Mouse (Mus musculus) limb, embryonic 12.5 days (tissue): ENCODE data around the gene Chd5. TPM values are rescaled to one million over a fixed set of nuclear protein-coding genes. Genes with fewer than 3 reads are reported as not detected.

Source experiments
- ATAC-seq: fragments of 200-750 bp; cut with Nextera tagmentation; 2 replicates; pipeline ENCODE4 v1.8.0; 2017; ENCODE audit warnings: low read depth, moderate TSS enrichment; ENCODE audit not compliant: insufficient number of reproducible peaks, insufficient read depth, low FRiP score, low TSS enrichment
- H3K27ac ChIP-seq: fragments of 300-500 bp; sonication (generic); 2 replicates; pipeline ENCODE4 v1.5.1; 2016; ENCODE audit warnings: mild to moderate bottlenecking, moderate library complexity
- H3K27me3 ChIP-seq: fragments of 300-500 bp; sonication (generic); 2 replicates; pipeline ENCODE4 v1.6.1; 2016; ENCODE audit warnings: mild to moderate bottlenecking, moderate library complexity
- H3K36me3 ChIP-seq: fragments of 300-500 bp; sonication (generic); 2 replicates; pipeline ENCODE4 v1.6.1; 2016; ENCODE audit warnings: mild to moderate bottlenecking, moderate library complexity
- H3K4me1 ChIP-seq: fragments of 300-500 bp; sonication (generic); replicated peaks from 2 replicates; pipeline ENCODE4 v1.6.1; 2016
- H3K4me2 ChIP-seq: fragments of 300-500 bp; sonication (generic); 2 replicates; pipeline ENCODE4 v1.6.1; 2016; ENCODE audit warnings: mild to moderate bottlenecking, moderate library complexity
- H3K4me3 ChIP-seq: fragments of 300-500 bp; sonication (generic); replicated peaks from 2 replicates; pipeline ENCODE4 v1.5.1; 2016; ENCODE audit warnings: mild to moderate bottlenecking
- H3K9ac ChIP-seq: fragments of 300-500 bp; sonication (generic); replicated peaks from 2 replicates; pipeline ENCODE4 v1.6.1; 2016; ENCODE audit warnings: mild to moderate bottlenecking, moderate library complexity
- H3K9me3 ChIP-seq: fragments of 300-500 bp; sonication (generic); 2 replicates; pipeline ENCODE4 v1.6.1; 2016; ENCODE audit warnings: mild to moderate bottlenecking, moderate library complexity
- WGBS: fragments of 180-500 bp; shearing (Covaris S2); methylation state at CpG from one replicate; pipeline ENCODE4 v1.1.7; 2016; 5-methylcytosine and 5-hydroxymethylcytosine counted together
- polyA plus RNA-seq: library from polyadenylated mRNA; unstranded; fragments of >200 nt; fragmentation: Nextera tagmentation; extraction: Ambion mirVana; gene quantifications from 2 replicates; pipeline ENCODE4 v1.2.1, GENCODE M21; 2016

Gene Chd5
- polyA plus RNA-seq, 1 experiment from 2014 or later: 0.08 TPM

DNA sequence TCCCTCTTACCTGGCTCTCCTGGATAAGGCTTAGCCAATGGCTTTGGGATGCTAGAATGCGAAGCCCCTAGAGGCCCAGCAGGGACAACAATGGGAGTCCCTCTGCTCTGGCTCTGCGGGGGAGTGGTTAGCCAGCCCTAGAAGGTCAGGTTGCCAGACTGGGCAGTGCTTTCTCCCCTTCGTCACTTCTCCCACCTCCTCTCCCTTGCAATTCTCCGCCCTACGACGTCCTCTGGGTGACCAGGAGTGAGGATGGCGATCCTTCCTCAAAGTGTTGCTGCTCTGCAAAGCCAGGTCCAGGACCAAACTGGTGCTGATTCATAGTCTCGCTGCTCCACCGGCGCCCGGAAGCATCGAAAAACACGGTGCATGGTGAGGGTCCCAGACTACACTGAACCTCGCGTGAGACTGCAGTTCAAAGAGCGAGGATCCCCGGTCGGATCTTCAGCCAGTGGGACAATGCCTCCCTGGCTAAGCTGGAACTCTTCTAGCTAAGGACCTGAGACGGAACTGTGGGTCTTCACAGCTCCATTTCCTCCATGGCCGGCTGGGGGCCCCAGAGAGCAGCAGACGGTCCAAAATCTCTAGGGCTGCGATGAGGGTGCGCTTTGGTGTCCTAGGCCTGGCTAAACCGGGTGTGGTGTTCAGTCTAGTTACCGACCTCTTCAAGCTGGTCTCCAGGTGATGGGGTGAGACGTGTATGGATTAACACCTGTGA, 19.8 kb upstream of the Chd5 start, which contains the start of gene Rnf207:
Rnf207 (minus strand) TSS at position 477 of the 718 bp plus-strand sequence.
- no peaks in the 10 kb centered on the region for H3K36me3 ChIP-seq
- H3K4me1 ChIP-seq: peaks cover 18% of the 10 kb centered on the region
- peak within 1 kb of the TSS; percentile 18 for H3K4me3 ChIP-seq
- peak within 1 kb of the TSS; percentile 38; the same call in 1 of the 2 replicates for H3K9ac ChIP-seq
- no peak for ATAC-seq
- WGBS: 5% methylated on average over 26 of the region's 26 CpGs
- no peaks in the 10 kb centered on the region for H3K9me3 ChIP-seq
- no peak within 1 kb of the TSS for H3K27ac ChIP-seq
- peaks cover 64% of the 10 kb centered on the region for H3K27me3 ChIP-seq
- H3K4me2 ChIP-seq: peak within 1 kb of the TSS; percentile 43

DNA sequence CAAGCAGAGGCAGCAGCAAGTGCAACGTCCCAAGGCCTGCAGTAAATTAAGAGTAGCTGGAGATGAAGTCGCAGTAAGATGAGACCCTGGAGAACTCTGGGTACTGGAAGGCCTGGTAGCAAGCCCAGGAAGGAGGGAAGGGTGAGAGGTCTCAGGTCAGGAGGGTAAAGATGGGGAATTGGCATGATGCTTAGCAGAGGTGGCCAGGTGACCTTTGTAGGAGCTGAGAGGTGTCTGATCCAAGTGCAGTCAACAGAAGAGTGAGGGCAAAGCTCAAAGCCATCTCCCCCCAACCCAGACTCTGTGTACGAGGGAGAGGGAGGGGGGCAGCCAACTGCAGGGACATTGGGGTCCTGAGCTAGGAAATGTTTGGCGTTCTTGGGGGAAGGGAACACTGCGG, 17.0 kb upstream of the Chd5 start:
- Histone ChIP-seq H3K4me2 (no peak overlapping the region), H3K4me3 (no peak overlapping the region), H3K4me1 (peaks cover 4% of the 10 kb centered on the region; the same call in 1 of the 2 replicates), H3K9me3 (no peaks in the 10 kb centered on the region), H3K27ac (no peak overlapping the region), H3K9ac (no peak overlapping the region), H3K36me3 (no peaks in the 10 kb centered on the region), H3K27me3 (peaks cover 36% of the 10 kb centered on the region)
- 46% methylated on average over 5 of the region's 5 CpGs for WGBS
- ATAC-seq: no peak

DNA sequence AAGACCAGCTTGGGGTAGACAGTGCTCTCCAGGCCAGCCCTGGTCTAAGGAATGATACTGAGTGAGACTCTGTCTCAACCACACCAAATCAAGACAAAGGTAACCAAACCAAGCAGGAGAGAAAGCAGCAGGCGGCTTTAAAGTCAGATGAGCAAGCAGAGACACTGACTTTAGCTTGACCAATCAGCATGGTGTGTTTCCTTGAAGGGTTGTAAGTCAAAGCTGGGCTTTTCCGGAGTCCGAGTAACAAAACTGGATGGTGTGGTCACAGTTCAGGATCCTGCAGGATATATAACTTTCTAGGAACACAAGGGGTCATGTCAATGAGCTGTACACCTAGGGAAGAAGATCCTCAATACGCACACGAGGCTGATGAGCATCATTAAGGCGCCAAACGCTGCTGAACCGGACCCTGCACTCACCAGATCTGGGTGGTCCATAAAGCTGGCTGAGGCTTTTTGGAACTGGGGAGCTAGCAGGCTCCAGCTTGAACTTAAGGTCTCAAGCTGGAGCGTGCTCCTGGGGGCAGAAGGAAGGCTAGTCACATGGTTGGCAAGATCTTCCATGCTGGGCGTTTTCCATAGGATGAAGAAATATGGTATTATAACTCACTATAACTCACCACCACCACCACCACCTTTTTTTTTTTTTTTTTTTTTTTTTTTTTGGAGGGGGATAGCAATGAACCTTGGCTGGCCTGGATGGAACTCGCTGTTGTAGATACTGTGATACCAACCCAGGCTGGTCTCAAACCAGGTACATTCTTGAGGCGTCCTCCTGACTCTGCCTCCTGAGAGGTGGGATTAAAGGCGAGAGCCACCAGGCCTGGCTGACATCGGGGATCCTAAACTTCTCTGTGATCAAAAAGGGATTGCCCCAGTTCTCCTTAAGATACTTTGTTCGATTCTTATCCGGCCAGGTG, 13.5 kb upstream of the Chd5 start:
- H3K27me3 ChIP-seq: peaks cover 9% of the 10 kb centered on the region
- H3K4me1 ChIP-seq: peaks cover 13% of the 10 kb centered on the region
- H3K9ac ChIP-seq: peak overlapping the region; percentile 95; the same call in 1 of the 2 replicates
- peak overlapping the region; percentile 97 for H3K4me3 ChIP-seq
- peak overlapping the region; percentile 80 for H3K4me2 ChIP-seq
- 60% methylated on average over 16 of the region's 16 CpGs for WGBS
- peak; percentile 40 for ATAC-seq
- no peak overlapping the region for H3K27ac ChIP-seq
- H3K9me3 ChIP-seq: no peaks in the 10 kb centered on the region
- H3K36me3 ChIP-seq: peaks cover 26% of the 10 kb centered on the region

DNA sequence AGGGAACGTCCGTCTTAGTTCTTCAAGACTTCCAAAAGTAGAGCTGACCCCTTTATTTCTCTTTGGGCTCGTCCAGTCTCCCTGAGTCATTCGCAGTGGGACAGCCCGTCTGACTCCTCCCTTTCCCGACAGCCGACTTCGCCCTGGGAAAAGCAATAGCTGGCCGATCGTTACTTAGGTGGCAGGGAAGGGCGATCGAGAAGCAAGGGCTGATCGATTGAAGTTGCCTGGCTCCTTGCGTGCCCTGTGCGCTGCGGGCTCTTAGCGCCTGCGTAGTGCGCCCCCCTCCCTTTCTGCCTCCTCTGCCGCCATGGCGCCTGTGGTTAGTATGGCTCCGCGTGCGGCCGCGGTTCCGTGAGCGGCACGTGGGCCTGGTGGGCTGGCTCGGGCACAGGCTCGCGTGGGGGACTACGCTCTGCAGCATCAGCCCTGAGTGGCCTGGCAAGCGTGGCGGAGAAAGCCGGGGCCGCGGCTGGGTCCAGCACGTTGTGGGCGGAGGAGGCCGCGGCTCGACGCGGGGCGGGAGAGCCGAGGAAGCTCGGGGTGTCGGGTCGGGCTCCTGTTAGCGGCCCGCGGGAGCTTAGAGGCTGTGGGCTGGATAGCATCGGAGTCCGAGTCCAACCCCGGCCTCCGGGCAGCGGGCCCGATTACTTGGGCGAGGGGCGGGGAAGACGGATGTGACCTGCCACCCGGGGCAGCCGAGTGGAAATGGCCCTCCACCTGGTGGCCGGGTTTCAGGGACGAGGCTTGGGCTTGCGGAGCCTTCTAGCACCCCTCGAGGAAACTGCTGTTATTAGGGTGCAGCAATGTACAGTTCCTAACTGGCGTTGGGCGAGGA, 12.7 kb upstream of the Chd5 start, which contains the start of gene Rpl22:
Rpl22 (plus strand) TSS at position 169 of the 838 bp plus-strand sequence.
- H3K4me3 ChIP-seq: peak within 1 kb of the TSS; percentile 97
- H3K9me3 ChIP-seq: no peaks in the 10 kb centered on the region
- ATAC-seq: peak; percentile 95
- peaks cover 35% of the 10 kb centered on the region for H3K36me3 ChIP-seq
- peaks cover 13% of the 10 kb centered on the region for H3K4me1 ChIP-seq
- peak within 1 kb of the TSS; percentile 95 for H3K9ac ChIP-seq
- peak within 1 kb of the TSS; percentile 80 for H3K4me2 ChIP-seq
- WGBS: under 1% methylated on average over 70 of the region's 70 CpGs
- H3K27ac ChIP-seq: peak within 1 kb of the TSS; percentile 77
- H3K27me3 ChIP-seq: peaks cover 9% of the 10 kb centered on the region

DNA sequence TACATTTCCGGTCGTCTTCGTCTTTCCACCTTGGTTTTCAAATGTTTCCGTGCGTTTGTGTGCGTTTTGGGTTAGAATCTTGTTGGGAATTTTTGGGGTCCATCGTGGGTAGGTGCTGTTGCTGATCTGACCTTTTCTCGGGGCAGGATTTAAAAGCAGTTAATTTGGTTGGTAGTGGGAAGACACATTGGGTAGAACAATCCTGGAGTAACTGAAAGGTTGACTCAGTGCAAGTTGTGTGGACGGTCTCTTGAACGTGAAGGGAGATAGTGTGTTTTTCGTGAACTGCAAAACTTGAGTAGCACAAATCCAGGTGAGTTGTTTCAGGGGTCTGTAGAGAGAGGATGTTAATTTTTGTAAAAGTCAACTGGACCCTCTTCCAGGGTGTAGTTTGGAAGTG, 11.9 kb upstream of the Chd5 start:
- H3K27ac ChIP-seq: no peak overlapping the region
- no peak for ATAC-seq
- H3K4me1 ChIP-seq: peaks cover 13% of the 10 kb centered on the region
- WGBS: 2% methylated on average over 11 of the region's 11 CpGs
- peaks cover 3% of the 10 kb centered on the region; the same call in 1 of the 2 replicates for H3K27me3 ChIP-seq
- H3K4me2 ChIP-seq: peak overlapping the region; percentile 80
- no peaks in the 10 kb centered on the region for H3K9me3 ChIP-seq
- H3K9ac ChIP-seq: peak overlapping the region; percentile 95
- peaks cover 42% of the 10 kb centered on the region for H3K36me3 ChIP-seq
- H3K4me3 ChIP-seq: peak overlapping the region; percentile 97

DNA sequence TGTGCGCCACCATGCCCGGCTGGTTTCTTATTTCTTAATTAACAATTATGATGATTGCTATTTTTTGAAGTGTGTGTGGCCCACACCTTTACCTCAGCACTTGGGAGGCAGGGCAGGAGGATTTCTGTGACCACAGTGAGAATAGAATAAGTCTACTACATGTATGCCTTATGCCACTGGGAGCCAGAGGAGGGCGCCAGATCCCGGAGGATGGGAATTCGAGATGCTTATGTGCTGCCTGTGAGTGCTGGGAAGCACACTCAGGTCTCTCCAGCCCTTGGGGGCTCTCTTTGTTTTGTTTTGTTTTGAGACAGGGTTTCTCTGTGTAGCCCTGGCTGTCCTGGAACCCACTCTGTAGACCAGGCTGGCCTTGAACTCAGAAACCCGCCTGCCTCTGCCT, 9.8 kb upstream of the Chd5 start:
- Histone ChIP-seq H3K27me3 (no peaks in the 10 kb centered on the region), H3K9ac (no peak overlapping the region), H3K9me3 (no peaks in the 10 kb centered on the region), H3K4me1 (peaks cover 13% of the 10 kb centered on the region), H3K4me3 (no peak overlapping the region), H3K36me3 (peaks cover 64% of the 10 kb centered on the region), H3K27ac (no peak overlapping the region), H3K4me2 (no peak overlapping the region)
- WGBS: 78% methylated on average over 6 of the region's 6 CpGs
- ATAC-seq: no peak

DNA sequence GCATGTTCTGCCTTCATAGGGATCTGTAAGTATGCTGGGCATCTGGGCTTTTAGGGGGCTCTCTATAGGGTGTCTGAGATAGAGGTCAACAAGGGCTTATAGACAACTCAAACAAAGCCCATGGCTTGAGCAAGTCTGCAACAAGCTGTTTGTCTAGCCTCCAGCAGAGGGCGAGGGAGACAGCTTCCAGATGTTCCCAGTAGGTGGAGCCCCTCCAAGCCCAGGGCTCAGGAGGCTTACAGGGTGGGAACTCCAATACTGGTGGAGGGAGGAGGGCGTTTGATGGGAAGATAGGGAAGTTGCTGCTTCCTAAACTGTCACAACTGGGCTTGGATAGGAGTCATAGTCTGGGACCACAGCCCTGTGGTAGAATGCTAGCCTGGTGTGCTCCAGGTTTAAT, 5.5 kb upstream of the Chd5 start:
- no peaks in the 10 kb centered on the region for H3K9me3 ChIP-seq
- peaks cover 82% of the 10 kb centered on the region for H3K36me3 ChIP-seq
- no peak overlapping the region for H3K9ac ChIP-seq
- no peak overlapping the region for H3K4me3 ChIP-seq
- H3K27me3 ChIP-seq: peaks cover 28% of the 10 kb centered on the region
- no peaks in the 10 kb centered on the region; the same call in 1 of the 2 replicates for H3K4me1 ChIP-seq
- H3K27ac ChIP-seq: 0 out of 2 replicates have a peak overlapping the region, but pooled peaks have one; percentile 25
- ATAC-seq: no peak
- WGBS: 46% methylated on average over 2 of the region's 2 CpGs
- no peak overlapping the region for H3K4me2 ChIP-seq

DNA sequence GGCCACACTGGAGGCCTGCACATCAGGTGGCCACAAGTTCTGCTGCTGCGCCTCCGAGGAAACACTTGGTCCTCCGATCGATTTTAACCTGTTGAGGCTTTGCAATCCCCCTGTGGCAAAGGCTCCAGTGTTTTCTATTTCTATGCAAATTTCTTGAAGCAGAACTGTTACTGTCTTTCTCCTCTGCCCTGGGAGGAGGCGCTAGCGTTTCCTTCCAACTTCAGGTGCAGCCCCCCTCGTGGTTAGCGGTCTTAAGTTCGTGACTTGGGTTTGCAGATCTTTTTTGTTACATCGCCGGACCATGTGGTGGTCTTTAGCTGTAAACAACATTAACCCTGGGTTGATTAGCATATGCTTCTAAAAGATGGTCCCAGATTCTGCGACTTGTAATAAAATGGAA, 4.9 kb upstream of the Chd5 start:
- Histone ChIP-seq H3K27ac (no peak overlapping the region), H3K4me2 (no peak overlapping the region), H3K27me3 (peaks cover 35% of the 10 kb centered on the region), H3K36me3 (peaks cover 76% of the 10 kb centered on the region), H3K4me3 (no peak overlapping the region), H3K4me1 (peaks cover 2% of the 10 kb centered on the region), H3K9ac (no peak overlapping the region), H3K9me3 (no peaks in the 10 kb centered on the region)
- no peak for ATAC-seq
- WGBS: 95% methylated on average over 12 of the region's 12 CpGs

DNA sequence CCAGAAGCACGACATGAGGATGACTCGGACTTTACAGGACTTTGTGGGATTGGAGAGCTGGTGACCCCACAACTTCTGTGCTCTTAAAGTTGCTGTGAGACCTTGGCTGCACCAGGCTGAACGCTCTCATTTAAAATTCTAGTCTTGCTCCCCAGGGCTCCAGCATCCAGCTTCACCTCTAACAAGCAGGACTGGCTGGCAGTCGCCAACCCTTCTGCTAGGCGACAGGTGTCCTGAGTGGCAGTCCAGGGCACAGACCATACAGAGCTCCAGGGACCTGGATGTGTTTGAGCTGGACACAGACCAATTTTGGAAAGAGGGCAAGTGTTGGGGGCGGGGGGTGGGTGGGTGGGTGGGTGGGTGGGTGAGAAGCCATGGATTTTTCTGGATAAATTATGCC, 679 bp upstream of the Chd5 start:
- H3K4me1 ChIP-seq: peaks cover 16% of the 10 kb centered on the region
- H3K36me3 ChIP-seq: peaks cover 34% of the 10 kb centered on the region
- H3K9me3 ChIP-seq: no peaks in the 10 kb centered on the region
- 32% methylated on average over 6 of the region's 6 CpGs for WGBS
- ATAC-seq: no peak
- no peak overlapping the region for H3K4me3 ChIP-seq
- no peak overlapping the region for H3K4me2 ChIP-seq
- H3K27me3 ChIP-seq: peaks cover 76% of the 10 kb centered on the region
- H3K9ac ChIP-seq: no peak overlapping the region
- H3K27ac ChIP-seq: no peak overlapping the region

DNA sequence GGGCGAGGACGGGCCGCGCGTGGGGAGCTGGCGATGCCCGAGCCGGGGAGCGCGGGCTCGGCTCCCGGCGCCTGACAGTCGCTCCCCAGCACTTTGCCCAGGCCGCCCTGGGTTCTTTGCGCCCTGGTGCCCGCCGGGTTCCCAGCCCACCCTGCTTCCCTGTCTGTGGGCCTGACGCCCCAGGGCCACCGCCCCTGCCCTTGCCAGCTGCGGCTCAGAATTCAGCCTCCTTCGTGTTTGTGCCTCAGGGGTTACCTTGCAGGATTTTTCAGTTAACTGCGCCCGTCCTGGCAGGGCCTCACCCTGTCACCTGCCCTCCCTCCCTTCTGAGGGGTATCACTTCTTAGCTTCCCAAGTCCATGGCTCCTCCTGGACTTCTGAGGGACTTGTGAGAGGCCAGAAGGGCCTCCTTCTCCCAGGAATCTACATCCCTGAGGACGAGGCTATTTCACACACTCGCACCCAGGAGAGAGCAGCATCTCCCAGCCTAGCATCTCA, 891 bp downstream of the Chd5 start:
- peak overlapping the region; percentile 66 for H3K9ac ChIP-seq
- H3K4me3 ChIP-seq: peak overlapping the region; percentile 62
- no peak for ATAC-seq
- H3K4me2 ChIP-seq: peak overlapping the region; percentile 99
- H3K4me1 ChIP-seq: peaks cover 16% of the 10 kb centered on the region
- WGBS: 2% methylated on average over 13 of the region's 26 CpGs
- no peaks in the 10 kb centered on the region for H3K9me3 ChIP-seq
- peaks cover 18% of the 10 kb centered on the region for H3K36me3 ChIP-seq
- no peak overlapping the region for H3K27ac ChIP-seq
- H3K27me3 ChIP-seq: peaks cover 90% of the 10 kb centered on the region
